Mouse (Mus musculus): Measurements from ENCODE around the gene Nme1. TPM values are rescaled to one million over a fixed set of nuclear protein-coding genes. Genes with fewer than 3 reads are reported as not detected.

Gene Nme1
- polyA plus RNA-seq (2016; fragmentation: Nextera tagmentation; extraction: Ambion mirVana), result 180 and 182 TPM in 2 replicates

DNA sequence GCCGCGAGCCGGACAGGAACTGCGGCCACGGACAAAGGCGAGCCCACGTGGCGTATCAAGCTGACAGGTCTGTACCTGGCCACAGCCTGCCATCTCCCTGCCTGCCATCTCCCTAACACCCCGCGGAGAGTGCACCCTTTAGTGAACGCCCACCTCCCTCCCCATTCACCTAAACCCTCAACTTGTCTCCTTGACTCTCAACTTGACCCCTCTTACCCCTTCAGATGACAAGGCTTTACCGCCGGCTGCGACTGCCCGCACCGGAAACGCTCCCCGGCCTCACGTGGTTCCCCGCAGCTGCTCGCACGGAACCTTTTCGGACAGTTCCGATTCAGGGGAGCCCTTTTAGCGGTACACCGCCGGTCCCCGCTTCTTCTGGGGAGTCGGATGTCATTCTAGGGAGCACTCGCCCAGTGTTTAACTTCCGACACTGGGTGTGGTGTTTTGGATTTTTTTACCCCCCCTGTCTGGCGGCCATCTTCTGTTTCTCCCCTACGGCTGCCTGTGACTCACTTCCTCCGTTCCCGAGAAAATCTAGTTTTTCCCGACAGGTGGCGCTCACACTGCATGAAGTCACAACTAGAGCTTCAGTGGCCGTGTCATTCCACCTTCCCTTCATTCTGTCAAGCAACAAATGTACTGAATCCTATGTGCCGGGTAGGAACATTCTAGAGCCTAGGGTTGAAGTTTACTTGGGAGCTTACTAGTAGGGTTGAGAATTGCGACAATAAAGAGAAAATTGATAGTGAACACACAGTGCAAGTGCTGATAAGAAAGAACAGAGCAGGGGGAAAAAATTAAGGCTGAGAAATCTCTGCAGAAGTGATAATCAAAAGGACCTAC is at the start of gene Nme1, which contains the start of gene Gm20390:
TSS of gene Nme1 (minus strand) at position 517 of the 843 bp plus-strand sequence.
TSS of gene Gm20390 (minus strand) at position 289 of the 843 bp plus-strand sequence.
- Histone ChIP-seq H3K4me3 (replicated peaks) (peak within 1 kb of the TSS; percentile 67), H3K4me2 (peak within 1 kb of the TSS; percentile 80), H3K36me3 (peaks cover 29% of the 10 kb centered on the region), H3K4me1 (replicated peaks) (peaks cover 3% of the 10 kb centered on the region; the same call in 1 of the 2 replicates), H3K9ac (replicated peaks) (peak within 1 kb of the TSS; percentile 68), H3K9me3 (no peaks in the 10 kb centered on the region), H3K27ac (peak within 1 kb of the TSS; percentile 66), H3K27me3 (no peaks in the 10 kb centered on the region)
- under 1% methylated on average over 40 of the region's 40 CpGs for WGBS
- peak; percentile 93 for ATAC-seq (ENCODE audit: insufficient number of reproducible peaks, insufficient read depth, low FRiP score, low TSS enrichment, low read depth)

DNA sequence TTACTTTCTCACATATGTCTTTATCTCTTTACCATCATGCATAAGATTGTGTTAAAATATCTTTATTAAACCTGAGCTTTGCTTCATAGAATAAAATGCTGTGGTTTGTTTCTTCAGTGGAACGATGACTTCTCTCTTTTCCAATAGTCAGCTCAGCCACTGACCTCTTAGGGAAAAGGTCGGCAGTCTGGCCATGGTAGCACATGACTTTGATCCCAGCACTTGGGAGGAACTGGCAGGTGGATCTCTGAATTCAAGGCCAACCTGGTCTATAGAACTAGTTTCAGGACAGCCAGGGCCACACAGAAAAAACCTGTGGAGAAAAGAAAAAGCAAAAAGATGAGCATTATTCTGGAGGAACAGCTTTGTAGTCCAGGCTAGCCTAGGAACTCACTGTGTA is 35.0 kb upstream of the Nme1 start:
- no peaks in the 10 kb centered on the region for H3K36me3 ChIP-seq
- H3K4me1 ChIP-seq (replicated peaks), result no peaks in the 10 kb centered on the region
- no peaks in the 10 kb centered on the region for H3K9me3 ChIP-seq
- H3K27ac ChIP-seq, result no peak overlapping the region
- no peak for ATAC-seq (ENCODE audit: insufficient number of reproducible peaks, insufficient read depth, low FRiP score, low TSS enrichment, low read depth)
- no peak overlapping the region for H3K9ac ChIP-seq (replicated peaks)
- no peak overlapping the region for H3K4me3 ChIP-seq (replicated peaks)
- 95% methylated on average over 2 of the region's 2 CpGs for WGBS
- no peaks in the 10 kb centered on the region for H3K27me3 ChIP-seq
- no peak overlapping the region for H3K4me2 ChIP-seq

GRCm38 (mm10) chr11:93999276-93999675 is 31.0 kb upstream of the Nme1 start:
- no peak overlapping the region for H3K4me2 ChIP-seq
- H3K36me3 ChIP-seq, result no peaks in the 10 kb centered on the region
- no peaks in the 10 kb centered on the region for H3K27me3 ChIP-seq
- peaks cover 14% of the 10 kb centered on the region for H3K4me1 ChIP-seq (replicated peaks)
- ATAC-seq (ENCODE audit: insufficient number of reproducible peaks, insufficient read depth, low FRiP score, low TSS enrichment, low read depth), result no peak
- no peak overlapping the region for H3K4me3 ChIP-seq (replicated peaks)
- no peak overlapping the region for H3K9ac ChIP-seq (replicated peaks)
- no peak overlapping the region for H3K27ac ChIP-seq
- no peaks in the 10 kb centered on the region for H3K9me3 ChIP-seq

GRCm38 (mm10) chr11:93997141-93997775 is 28.9 kb upstream of the Nme1 start:
- Histone ChIP-seq H3K4me2 (peak overlapping the region; percentile 87), H3K36me3 (no peaks in the 10 kb centered on the region), H3K9me3 (no peaks in the 10 kb centered on the region), H3K27me3 (no peaks in the 10 kb centered on the region), H3K9ac (replicated peaks) (peak overlapping the region; percentile 89), H3K4me3 (replicated peaks) (peak overlapping the region; percentile 88), H3K27ac (no peak overlapping the region), H3K4me1 (replicated peaks) (peaks cover 14% of the 10 kb centered on the region)
- no peak for ATAC-seq (ENCODE audit: insufficient number of reproducible peaks, insufficient read depth, low FRiP score, low TSS enrichment, low read depth)
- 35% methylated on average over 13 of the region's 13 CpGs for WGBS

DNA sequence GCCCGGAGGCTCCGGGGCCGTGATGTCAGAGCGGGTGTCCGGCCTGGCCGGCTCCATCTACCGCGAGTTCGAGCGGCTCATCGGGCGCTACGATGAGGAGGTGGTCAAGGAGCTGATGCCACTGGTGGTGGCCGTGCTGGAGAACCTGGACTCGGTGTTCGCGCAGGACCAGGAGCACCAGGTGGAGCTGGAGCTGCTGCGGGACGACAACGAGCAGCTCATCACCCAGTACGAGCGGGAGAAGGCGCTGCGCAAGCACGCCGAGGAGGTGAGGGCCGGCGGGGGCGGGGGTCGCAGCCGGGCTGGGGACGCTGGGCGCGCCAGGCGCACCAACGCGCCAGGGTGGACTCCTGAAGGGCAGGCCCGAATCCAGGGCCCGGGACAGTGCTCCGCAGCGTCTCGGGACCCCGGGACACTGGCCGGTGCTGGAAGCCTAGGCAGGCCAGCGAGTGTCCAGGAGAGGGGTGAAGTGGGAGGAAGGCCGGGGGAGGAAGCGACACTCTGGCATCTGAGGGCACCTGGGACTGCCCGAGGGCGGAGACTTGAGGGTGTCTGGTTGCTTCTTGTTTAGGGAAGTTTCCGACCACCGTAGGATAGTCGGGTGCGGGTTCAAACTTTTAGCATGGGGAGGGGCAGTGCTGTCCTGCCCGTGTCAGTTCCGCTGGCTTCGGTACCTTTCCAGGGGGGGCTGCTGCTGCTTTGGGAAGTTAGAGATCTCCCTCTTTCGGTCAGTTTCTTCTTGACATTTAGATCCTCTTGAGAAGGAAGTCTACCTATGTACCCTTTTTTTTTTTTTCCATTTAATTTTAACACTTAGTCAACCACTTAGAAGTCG is 28.2 kb upstream of the Nme1 start:
- peak overlapping the region; percentile 93 for H3K27ac ChIP-seq
- H3K4me1 ChIP-seq (replicated peaks), result peaks cover 14% of the 10 kb centered on the region
- under 1% methylated on average over 58 of the region's 58 CpGs for WGBS
- no peaks in the 10 kb centered on the region for H3K9me3 ChIP-seq
- peak overlapping the region; percentile 88 for H3K4me3 ChIP-seq (replicated peaks)
- ATAC-seq (ENCODE audit: insufficient number of reproducible peaks, insufficient read depth, low FRiP score, low TSS enrichment, low read depth), result peak; percentile 76
- H3K4me2 ChIP-seq, result peak overlapping the region; percentile 87
- no peaks in the 10 kb centered on the region for H3K27me3 ChIP-seq
- no peaks in the 10 kb centered on the region for H3K36me3 ChIP-seq
- peak overlapping the region; percentile 89 for H3K9ac ChIP-seq (replicated peaks)

- H3K27ac ChIP-seq, result peak within 1 kb of the TSS; percentile 93
- no peaks in the 10 kb centered on the region for H3K27me3 ChIP-seq
- peak within 1 kb of the TSS; percentile 88 for H3K4me3 ChIP-seq (replicated peaks)
- H3K9ac ChIP-seq (replicated peaks), result peak within 1 kb of the TSS; percentile 89
- H3K36me3 ChIP-seq, result no peaks in the 10 kb centered on the region
- H3K4me1 ChIP-seq (replicated peaks), result peaks cover 14% of the 10 kb centered on the region
- no peaks in the 10 kb centered on the region for H3K9me3 ChIP-seq
- under 1% methylated on average over 58 of the region's 70 CpGs for WGBS
- ATAC-seq (ENCODE audit: insufficient number of reproducible peaks, insufficient read depth, low FRiP score, low TSS enrichment, low read depth), result peak; percentile 90
- H3K4me2 ChIP-seq, result peak within 1 kb of the TSS; percentile 87
Measured at GRCm38 (mm10) chr11:93995720-93996305, 27.5 kb upstream of the Nme1 start, which contains the start of gene Spag9. Spag9 (plus strand) TSS chr11:93996091.

- ATAC-seq (ENCODE audit: insufficient number of reproducible peaks, insufficient read depth, low FRiP score, low TSS enrichment, low read depth), result peak; percentile 37
- Histone ChIP-seq H3K4me3 (replicated peaks) (peak overlapping the region; percentile 88), H3K27ac (peak overlapping the region; percentile 89), H3K4me2 (peak overlapping the region; percentile 87), H3K27me3 (no peaks in the 10 kb centered on the region), H3K9me3 (no peaks in the 10 kb centered on the region), H3K36me3 (no peaks in the 10 kb centered on the region), H3K4me1 (replicated peaks) (peaks cover 14% of the 10 kb centered on the region), H3K9ac (replicated peaks) (peak overlapping the region; percentile 70)
- 9% methylated on average over 15 of the region's 15 CpGs for WGBS
Measured at GRCm38 (mm10) chr11:93995111-93995719, 26.9 kb upstream of the Nme1 start.

DNA sequence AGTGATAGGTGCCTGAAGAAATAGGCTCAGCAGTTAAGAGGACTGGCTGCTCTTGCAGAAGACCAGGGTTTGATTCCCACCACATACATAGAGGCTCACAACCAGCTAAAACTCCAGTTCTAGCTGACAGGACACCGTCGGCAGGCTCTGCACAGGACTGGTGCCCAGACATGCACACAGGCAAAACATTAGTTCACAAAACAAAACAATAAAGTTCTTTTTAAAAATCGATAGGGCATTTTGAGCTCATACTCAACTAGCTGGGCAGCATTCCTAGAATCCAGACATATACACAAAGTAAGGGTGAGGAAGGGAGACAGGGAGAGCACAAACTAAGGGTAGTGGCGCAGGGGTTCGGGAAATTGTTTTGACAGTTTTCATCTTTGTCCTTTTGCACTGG is 26.2 kb upstream of the Nme1 start:
- Histone ChIP-seq H3K4me2 (peak overlapping the region; percentile 87), H3K27ac (no peak overlapping the region), H3K27me3 (no peaks in the 10 kb centered on the region), H3K9me3 (no peaks in the 10 kb centered on the region), H3K9ac (replicated peaks) (no peak overlapping the region), H3K4me1 (replicated peaks) (peaks cover 14% of the 10 kb centered on the region), H3K36me3 (no peaks in the 10 kb centered on the region), H3K4me3 (replicated peaks) (peak overlapping the region; percentile 88; the same call in 1 of the 2 replicates)
- WGBS, result 63% methylated on average over 5 of the region's 5 CpGs
- no peak for ATAC-seq (ENCODE audit: insufficient number of reproducible peaks, insufficient read depth, low FRiP score, low TSS enrichment, low read depth)

DNA sequence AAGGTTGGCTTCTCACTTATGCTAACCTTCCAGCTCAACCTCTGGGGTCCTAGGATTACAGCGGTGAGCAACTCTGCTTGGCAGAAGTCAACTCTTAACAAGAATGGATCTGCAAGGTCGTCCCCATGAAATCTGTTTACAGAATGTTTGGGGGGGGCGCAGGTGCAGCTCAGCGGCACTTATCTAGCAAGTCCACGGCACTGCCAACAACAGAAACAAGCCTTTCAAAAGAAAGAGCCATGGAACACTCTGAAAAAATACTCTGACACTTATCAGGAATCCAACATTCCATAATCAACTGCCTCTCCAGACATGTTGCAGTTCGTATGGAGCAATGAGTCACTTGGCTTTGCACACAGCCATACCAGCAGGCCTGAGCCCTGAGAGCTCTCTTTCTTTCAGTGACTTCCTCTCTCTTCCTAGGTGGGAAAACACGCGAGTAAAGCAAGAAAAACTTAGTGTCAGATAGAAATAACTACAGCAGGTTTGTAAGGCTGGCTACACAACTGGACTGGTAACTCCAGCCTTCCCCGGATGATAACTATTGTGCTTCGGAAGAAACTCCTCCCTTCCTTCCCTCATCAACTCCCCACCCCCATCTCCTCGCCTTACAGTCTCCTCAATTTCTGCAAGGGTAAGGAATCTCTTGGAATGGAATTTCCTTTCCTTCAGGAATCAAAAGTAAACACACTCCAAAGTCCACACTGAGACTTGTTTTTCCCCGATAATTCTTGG is 20.2 kb upstream of the Nme1 start:
- Histone ChIP-seq H3K9ac (replicated peaks) (no peak overlapping the region), H3K27ac (no peak overlapping the region), H3K36me3 (no peaks in the 10 kb centered on the region), H3K4me1 (replicated peaks) (no peaks in the 10 kb centered on the region), H3K4me3 (replicated peaks) (no peak overlapping the region), H3K4me2 (no peak overlapping the region), H3K27me3 (no peaks in the 10 kb centered on the region), H3K9me3 (no peaks in the 10 kb centered on the region)
- 66% methylated on average over 12 of the region's 12 CpGs for WGBS
- ATAC-seq (ENCODE audit: insufficient number of reproducible peaks, insufficient read depth, low FRiP score, low TSS enrichment, low read depth), result no peak
